Mouse (Mus musculus) hindbrain, embryonic 11.5 days (tissue): ENCODE measurements around the gene Chrm2. TPM values are rescaled to one million over a fixed set of nuclear protein-coding genes. Genes with fewer than 3 reads are reported as not detected.

Experiments
- ATAC-seq: fragments of 200-750 bp; cut with Nextera tagmentation; 2 replicates; pipeline ENCODE4 v1.8.0; 2017; ENCODE audit warnings: mild to moderate bottlenecking, moderate TSS enrichment, moderate library complexity; ENCODE audit not compliant: low FRiP score
- DNase-seq: peaks from one replicate; pipeline ENCODE4 v3.0.0-alpha.2; 2015; ENCODE audit warnings: low spot score
- H3K27ac ChIP-seq: fragments of 300-500 bp; sonication (generic); 2 replicates; pipeline ENCODE4 v1.5.1; 2014; ENCODE audit warnings: mild to moderate bottlenecking, low read depth, low read length
- H3K27me3 ChIP-seq: fragments of 300-500 bp; sonication (generic); 2 replicates; pipeline ENCODE4 v1.6.1; 2014; ENCODE audit warnings: mild to moderate bottlenecking, low read length, moderate library complexity, mixed read lengths; ENCODE audit not compliant: control insufficient read depth, insufficient read depth
- H3K36me3 ChIP-seq: fragments of 300-500 bp; sonication (generic); 2 replicates; pipeline ENCODE4 v1.6.1; 2014; ENCODE audit warnings: mild to moderate bottlenecking, low read length, moderate library complexity, mixed read lengths; ENCODE audit not compliant: control insufficient read depth, insufficient read depth
- H3K4me1 ChIP-seq: fragments of 300-500 bp; sonication (generic); replicated peaks from 2 replicates; pipeline ENCODE4 v1.6.1; 2014; ENCODE audit warnings: low read length, mixed read lengths; ENCODE audit not compliant: control insufficient read depth, insufficient read depth
- H3K4me2 ChIP-seq: fragments of 300-500 bp; sonication (generic); replicated peaks from 2 replicates; pipeline ENCODE4 v1.6.1; 2014; ENCODE audit warnings: mild to moderate bottlenecking, low read depth, low read length
- H3K4me3 ChIP-seq: fragments of 300-500 bp; sonication (generic); 2 replicates; pipeline ENCODE4 v1.5.1; 2014; ENCODE audit warnings: low read depth, low read length
- H3K9ac ChIP-seq: fragments of 300-500 bp; sonication (generic); 2 replicates; pipeline ENCODE4 v1.6.1; 2014; ENCODE audit warnings: low read depth, low read length
- H3K9me3 ChIP-seq: fragments of 300-500 bp; sonication (generic); 2 replicates; pipeline ENCODE4 v1.6.1; 2016; ENCODE audit warnings: low read length; ENCODE audit not compliant: control insufficient read depth
- WGBS: fragments of 180-500 bp; shearing (Covaris S2); extraction: QIAGEN DNeasy Blood & Tissue Kit; methylation state at CpG from one replicate; pipeline ENCODE4 v1.1.7; 2014; 5-methylcytosine and 5-hydroxymethylcytosine counted together
- polyA plus RNA-seq: library from polyadenylated mRNA; unstranded; fragments of >200 nt; fragmentation: Nextera tagmentation; extraction: Ambion mirVana; gene quantifications from 2 replicates; pipeline ENCODE4 v1.2.1, GENCODE M21; 2014

Gene Chrm2
- polyA plus RNA-seq, 1 experiment from 2014 or later, result 1.3 TPM

DNA sequence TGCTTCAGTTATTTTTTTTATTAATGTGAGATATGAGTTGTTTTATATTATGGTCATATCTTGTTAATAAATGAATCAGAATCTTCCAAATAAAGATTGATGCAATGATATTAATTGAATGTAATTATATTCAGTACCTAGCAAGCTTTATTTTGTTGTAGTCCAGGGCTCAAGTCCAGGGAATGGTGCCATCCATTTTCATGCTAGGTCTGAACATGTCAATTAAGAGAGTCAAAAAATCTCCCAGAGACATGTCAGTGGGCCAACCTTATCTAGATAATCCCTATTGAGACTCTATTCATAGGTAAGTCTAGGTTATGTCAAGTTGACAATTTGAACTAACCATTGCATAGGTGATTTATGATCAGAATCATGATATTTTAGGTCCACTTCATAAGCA, 21.1 kb downstream of the Chrm2 start:
- Histone ChIP-seq H3K4me1 (no peaks in the 10 kb centered on the region), H3K4me3 (no peak overlapping the region), H3K27me3 (no peaks in the 10 kb centered on the region), H3K4me2 (no peak overlapping the region), H3K27ac (no peak overlapping the region), H3K9ac (no peak overlapping the region), H3K36me3 (no peaks in the 10 kb centered on the region), H3K9me3 (no peaks in the 10 kb centered on the region)
- no peak for DNase-seq
- ATAC-seq, result no peak

DNA sequence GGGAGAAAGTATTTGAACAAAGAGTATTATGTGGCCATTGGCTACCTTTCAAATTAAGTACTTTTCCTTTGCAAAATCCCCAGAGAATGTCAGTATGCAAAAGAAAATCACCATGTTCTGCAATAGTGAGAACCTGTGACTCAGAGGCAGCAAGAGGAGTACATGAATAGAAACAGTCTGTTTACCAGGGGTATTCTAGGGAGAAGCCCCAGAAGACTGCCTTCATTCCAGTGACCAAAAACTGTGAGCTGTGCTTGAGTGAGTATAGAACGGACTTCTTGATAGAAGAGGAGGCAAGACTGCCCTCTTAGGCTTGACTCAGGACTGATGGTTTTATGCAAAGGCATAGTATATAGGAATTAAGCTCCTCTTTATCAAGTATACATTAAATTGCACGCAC, 22.2 kb downstream of the Chrm2 start:
- Histone ChIP-seq H3K9ac (no peak overlapping the region), H3K4me2 (no peak overlapping the region), H3K9me3 (no peaks in the 10 kb centered on the region), H3K36me3 (no peaks in the 10 kb centered on the region), H3K27me3 (no peaks in the 10 kb centered on the region), H3K4me1 (no peaks in the 10 kb centered on the region), H3K27ac (no peak overlapping the region), H3K4me3 (no peak overlapping the region)
- WGBS, result 79% methylated on average over 2 of the region's 2 CpGs
- ATAC-seq (no peak), DNase-seq (no peak)

DNA sequence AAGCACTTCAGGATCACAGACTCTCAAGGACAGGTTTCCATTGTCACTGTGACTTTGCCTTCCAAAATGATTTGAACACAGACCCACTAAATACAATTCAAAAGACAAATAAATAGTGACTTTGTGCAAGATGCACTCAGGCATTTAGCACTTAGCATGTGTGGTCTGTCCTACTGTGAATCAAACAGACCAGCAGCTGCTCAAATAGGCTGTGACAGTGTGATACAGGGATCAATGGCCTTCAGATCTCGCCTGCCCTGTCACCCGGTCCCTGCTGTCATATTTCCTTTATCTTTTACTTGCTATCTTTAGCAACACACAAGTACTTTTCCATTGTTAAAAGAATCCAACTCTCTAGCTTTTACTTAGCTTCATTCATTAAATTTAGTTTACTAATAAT, 31.8 kb downstream of the Chrm2 start:
- Histone ChIP-seq H3K4me3 (no peak overlapping the region), H3K4me2 (no peak overlapping the region), H3K9ac (no peak overlapping the region), H3K36me3 (no peaks in the 10 kb centered on the region), H3K9me3 (no peaks in the 10 kb centered on the region), H3K27ac (no peak overlapping the region), H3K4me1 (no peaks in the 10 kb centered on the region), H3K27me3 (no peaks in the 10 kb centered on the region)
- DNase-seq (no peak), ATAC-seq (no peak)
- 56% methylated on average over 2 of the region's 2 CpGs for WGBS

DNA sequence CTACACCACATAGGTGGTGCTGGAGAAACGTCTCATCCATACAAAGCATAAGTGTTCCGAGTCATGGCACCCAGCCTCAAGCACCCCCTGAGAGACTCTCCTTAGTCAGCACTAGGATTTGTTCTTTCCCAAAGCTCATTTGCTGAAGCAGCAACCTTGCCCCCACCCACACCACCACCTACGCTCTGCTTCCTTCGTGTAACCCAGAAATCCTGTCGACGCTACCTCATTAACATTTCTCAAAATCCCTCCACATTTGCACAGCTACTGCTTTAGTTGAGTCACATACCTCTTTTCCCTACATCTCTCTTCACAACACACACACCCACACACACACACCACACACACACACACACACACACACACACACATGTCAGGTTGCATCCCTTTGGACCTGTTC, 50.1 kb downstream of the Chrm2 start:
- H3K27me3 ChIP-seq, result no peaks in the 10 kb centered on the region
- no peaks in the 10 kb centered on the region for H3K9me3 ChIP-seq
- ATAC-seq (no peak), DNase-seq (no peak)
- no peaks in the 10 kb centered on the region for H3K4me1 ChIP-seq
- no peak overlapping the region for H3K4me2 ChIP-seq
- H3K4me3 ChIP-seq, result no peak overlapping the region
- H3K27ac ChIP-seq, result no peak overlapping the region
- H3K36me3 ChIP-seq, result no peaks in the 10 kb centered on the region
- no peak overlapping the region for H3K9ac ChIP-seq
- 92% methylated on average over 6 of the region's 6 CpGs for WGBS

DNA sequence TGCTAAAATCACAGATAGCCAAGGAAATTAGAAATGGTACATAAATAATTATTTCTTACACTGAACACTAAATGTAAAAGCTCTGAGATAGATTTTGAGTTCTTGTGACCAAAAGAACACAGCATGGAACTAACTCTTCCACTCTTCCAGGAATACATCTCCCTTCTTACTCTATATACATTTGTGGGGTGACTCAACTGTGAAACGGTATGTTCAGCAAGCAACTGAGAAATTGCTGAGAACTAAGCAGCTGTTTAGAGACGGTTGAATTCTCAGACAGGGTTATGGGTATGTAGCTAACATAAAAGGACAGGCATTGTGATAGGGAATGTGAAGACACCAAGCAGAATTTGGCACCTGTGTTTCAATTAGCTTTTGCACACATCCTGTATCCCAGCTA, 51.3 kb downstream of the Chrm2 start:
- ATAC-seq, result no peak
- H3K4me2 ChIP-seq, result no peak overlapping the region
- no peak for DNase-seq
- H3K4me3 ChIP-seq, result no peak overlapping the region
- WGBS, result 93% methylated on average over 2 of the region's 2 CpGs
- H3K27me3 ChIP-seq, result no peaks in the 10 kb centered on the region
- H3K36me3 ChIP-seq, result no peaks in the 10 kb centered on the region
- no peak overlapping the region for H3K9ac ChIP-seq
- H3K4me1 ChIP-seq, result no peaks in the 10 kb centered on the region
- no peak overlapping the region for H3K27ac ChIP-seq
- H3K9me3 ChIP-seq, result no peaks in the 10 kb centered on the region

DNA sequence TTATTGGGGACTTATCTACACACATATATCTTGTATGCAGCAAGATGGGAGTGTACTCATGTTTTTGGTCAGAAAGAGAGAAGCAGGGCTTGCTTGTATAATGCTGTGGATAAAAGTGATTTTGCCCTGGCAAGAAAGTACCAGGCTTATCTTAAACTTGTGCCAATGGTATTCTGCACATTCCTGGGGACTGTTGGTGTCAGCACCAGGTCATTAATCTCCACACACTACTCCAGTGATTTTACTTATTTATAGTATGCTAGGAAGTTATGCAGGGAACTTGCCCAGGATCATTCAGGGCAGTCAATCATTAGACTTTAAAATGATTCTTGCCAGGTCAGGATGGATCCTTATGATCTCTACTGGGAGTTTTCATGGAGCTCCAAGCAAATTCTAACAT, 63.6 kb downstream of the Chrm2 start:
- no peak overlapping the region for H3K4me2 ChIP-seq
- H3K27ac ChIP-seq, result no peak overlapping the region
- no peak for DNase-seq
- ATAC-seq, result no peak
- no peaks in the 10 kb centered on the region for H3K4me1 ChIP-seq
- H3K9me3 ChIP-seq, result no peaks in the 10 kb centered on the region
- H3K4me3 ChIP-seq, result no peak overlapping the region
- no peak overlapping the region for H3K9ac ChIP-seq
- H3K27me3 ChIP-seq, result no peaks in the 10 kb centered on the region
- no peaks in the 10 kb centered on the region for H3K36me3 ChIP-seq

DNA sequence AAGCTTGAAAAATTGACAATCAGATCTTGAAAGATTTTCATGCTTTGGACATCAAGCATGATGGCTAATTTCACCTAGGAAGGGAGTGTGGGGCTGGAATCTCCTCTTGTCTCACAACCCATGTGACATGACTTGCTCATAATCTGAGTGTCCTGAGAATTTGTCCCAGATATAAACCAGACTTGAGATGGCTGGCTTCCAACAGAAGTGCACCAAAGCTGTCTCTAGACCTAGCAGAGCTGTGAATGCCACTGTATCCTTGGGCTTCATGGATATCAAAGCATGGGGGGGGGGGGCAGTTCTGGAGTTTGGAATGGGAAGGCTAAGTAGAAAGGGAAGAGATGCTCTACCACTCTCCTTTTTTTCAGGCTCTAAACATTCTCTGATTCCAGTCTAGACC, 67.2 kb downstream of the Chrm2 start:
- Histone ChIP-seq H3K27me3 (no peaks in the 10 kb centered on the region), H3K4me1 (no peaks in the 10 kb centered on the region), H3K36me3 (no peaks in the 10 kb centered on the region), H3K4me2 (no peak overlapping the region), H3K9ac (no peak overlapping the region), H3K27ac (no peak overlapping the region), H3K4me3 (no peak overlapping the region), H3K9me3 (no peaks in the 10 kb centered on the region)
- no peak for DNase-seq
- no peak for ATAC-seq

DNA sequence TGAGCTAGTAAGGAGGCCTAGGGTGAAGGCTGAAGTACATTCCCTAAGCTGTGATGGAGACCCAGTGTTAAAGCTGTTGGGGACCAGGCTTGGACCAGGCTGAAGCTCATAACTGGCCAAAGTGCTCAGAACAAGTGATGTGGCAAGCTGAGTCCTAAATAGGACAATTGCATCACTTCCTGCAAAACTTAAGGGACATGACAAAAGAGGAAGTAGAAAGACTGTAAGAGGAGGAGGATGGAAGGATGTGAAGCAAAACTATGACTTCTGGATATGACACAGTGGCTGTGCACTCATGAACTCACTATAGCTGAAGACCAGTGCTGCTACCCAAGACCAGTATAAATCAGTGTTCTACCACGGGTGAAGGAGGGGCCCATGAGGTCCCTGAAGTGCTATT, 69.1 kb downstream of the Chrm2 start:
- 81% methylated on average over 1 of the region's 1 CpGs for WGBS

DNA sequence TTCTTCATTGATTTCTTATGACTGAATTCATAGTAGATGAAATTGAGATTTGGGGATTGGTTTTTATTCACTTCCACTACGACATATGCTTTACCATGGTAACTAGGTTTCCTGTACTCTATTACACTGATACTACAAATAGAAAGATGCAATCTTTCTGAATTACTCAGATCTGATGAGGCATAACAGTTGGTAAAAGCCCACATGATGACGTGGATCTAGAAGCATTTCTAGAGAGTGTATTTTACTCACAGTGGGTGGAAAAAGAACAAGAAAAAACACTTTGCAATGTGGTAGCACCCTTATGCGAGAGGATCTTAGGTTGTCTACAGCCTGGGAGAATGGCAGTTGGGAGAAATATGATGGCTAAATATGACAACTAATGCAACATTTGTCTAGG, 76.1 kb downstream of the Chrm2 start:
- H3K27ac ChIP-seq, result no peak overlapping the region
- H3K27me3 ChIP-seq, result no peaks in the 10 kb centered on the region
- no peaks in the 10 kb centered on the region for H3K36me3 ChIP-seq
- WGBS, result 89% methylated on average over 3 of the region's 3 CpGs
- no peak overlapping the region for H3K9ac ChIP-seq
- DNase-seq, result no peak
- H3K4me2 ChIP-seq, result no peak overlapping the region
- H3K9me3 ChIP-seq, result no peaks in the 10 kb centered on the region
- ATAC-seq, result no peak
- no peaks in the 10 kb centered on the region for H3K4me1 ChIP-seq
- no peak overlapping the region for H3K4me3 ChIP-seq

More for the DNA sequence above, 69.1 kb downstream of the Chrm2 start:
- Histone ChIP-seq H3K36me3 (no peaks in the 10 kb centered on the region), H3K27ac (no peak overlapping the region), H3K9ac (no peak overlapping the region), H3K4me3 (no peak overlapping the region), H3K4me2 (no peak overlapping the region), H3K27me3 (no peaks in the 10 kb centered on the region), H3K9me3 (no peaks in the 10 kb centered on the region), H3K4me1 (no peaks in the 10 kb centered on the region)
- ATAC-seq (no peak), DNase-seq (no peak)
